Mouse (Mus musculus): ENCODE data around the gene Chsy1. TPM values are rescaled to one million over a fixed set of nuclear protein-coding genes. Genes with fewer than 3 reads are reported as not detected.

Gene Chsy1
- polyA plus RNA-seq, 1 experiment from 2014 or later, result 29.0 TPM

GRCm38 (mm10) chr7:66180260-66180659 is 70.9 kb downstream of the Chsy1 start:
- no peak overlapping the region for H3K9ac ChIP-seq
- no peak overlapping the region for H3K27ac ChIP-seq (ENCODE audit: low read depth)
- no peak for TF ChIP-seq CTCF (IDR thresholded peaks at IDR 0.05; ENCODE audit: low read depth)
- H3K4me2 ChIP-seq, result no peak overlapping the region
- no peak overlapping the region for H3K4me3 ChIP-seq (ENCODE audit: low read depth, low read length)
- H3K36me3 ChIP-seq (ENCODE audit: insufficient read depth), result peaks cover 10% of the 10 kb centered on the region; the same call in 1 of the 2 replicates
- H3K9me3 ChIP-seq (ENCODE audit: low read depth, low read length), result no peaks in the 10 kb centered on the region
- peaks cover 8% of the 10 kb centered on the region for H3K4me1 ChIP-seq (ENCODE audit: insufficient read depth)
- DNase-seq (no peak), ATAC-seq (ENCODE audit: insufficient read depth) (no peak)
- WGBS, result 60% methylated on average over 3 of the region's 3 CpGs
- no peaks in the 10 kb centered on the region for H3K27me3 ChIP-seq (ENCODE audit: insufficient read depth, low read length)

GRCm38 (mm10) chr7:66180711-66181365 is 71.5 kb downstream of the Chsy1 start:
- Histone ChIP-seq H3K9me3 (ENCODE audit: low read depth, low read length) (no peaks in the 10 kb centered on the region), H3K27me3 (ENCODE audit: insufficient read depth, low read length) (no peaks in the 10 kb centered on the region), H3K4me2 (no peak overlapping the region), H3K4me1 (ENCODE audit: insufficient read depth) (peaks cover 4% of the 10 kb centered on the region; the same call in 1 of the 2 replicates), H3K36me3 (ENCODE audit: insufficient read depth) (peaks cover 4% of the 10 kb centered on the region; the same call in 1 of the 2 replicates), H3K4me3 (ENCODE audit: low read depth, low read length) (no peak overlapping the region), H3K27ac (ENCODE audit: low read depth) (no peak overlapping the region), H3K9ac (no peak overlapping the region)
- DNase-seq, result no peak
- no peak for TF ChIP-seq CTCF (IDR thresholded peaks at IDR 0.05; ENCODE audit: low read depth)
- ATAC-seq (ENCODE audit: insufficient read depth), result no peak
- 78% methylated on average over 10 of the region's 10 CpGs for WGBS

GRCm38 (mm10) chr7:66182075-66182715 is 72.9 kb downstream of the Chsy1 start:
- Histone ChIP-seq H3K36me3 (ENCODE audit: insufficient read depth) (no peaks in the 10 kb centered on the region), H3K9ac (no peak overlapping the region), H3K4me2 (no peak overlapping the region), H3K4me1 (ENCODE audit: insufficient read depth) (peaks cover 4% of the 10 kb centered on the region; the same call in 1 of the 2 replicates), H3K27me3 (ENCODE audit: insufficient read depth, low read length) (no peaks in the 10 kb centered on the region), H3K4me3 (ENCODE audit: low read depth, low read length) (no peak overlapping the region), H3K9me3 (ENCODE audit: low read depth, low read length) (no peaks in the 10 kb centered on the region), H3K27ac (ENCODE audit: low read depth) (no peak overlapping the region)
- no peak for DNase-seq
- ATAC-seq (ENCODE audit: insufficient read depth), result no peak
- 75% methylated on average over 7 of the region's 7 CpGs for WGBS
- 0 out of 2 replicates have a peak, but pooled peaks have one; percentile 23 for TF ChIP-seq CTCF (IDR thresholded peaks at IDR 0.05; ENCODE audit: low read depth)

GRCm38 (mm10) chr7:66183404-66183803 is 74.1 kb downstream of the Chsy1 start:
- DNase-seq (peak; percentile 66), ATAC-seq (ENCODE audit: insufficient read depth) (peak; percentile 62)
- Histone ChIP-seq H3K27me3 (ENCODE audit: insufficient read depth, low read length) (no peaks in the 10 kb centered on the region), H3K9ac (no peak overlapping the region), H3K27ac (ENCODE audit: low read depth) (0 out of 2 replicates have a peak overlapping the region, but pooled peaks have one; percentile 50), H3K9me3 (ENCODE audit: low read depth, low read length) (no peaks in the 10 kb centered on the region), H3K36me3 (ENCODE audit: insufficient read depth) (no peaks in the 10 kb centered on the region), H3K4me1 (ENCODE audit: insufficient read depth) (peaks cover 4% of the 10 kb centered on the region; the same call in 1 of the 2 replicates), H3K4me2 (no peak overlapping the region), H3K4me3 (ENCODE audit: low read depth, low read length) (no peak overlapping the region)
- 58% methylated on average over 8 of the region's 8 CpGs for WGBS
- no peak for TF ChIP-seq CTCF (IDR thresholded peaks at IDR 0.05; ENCODE audit: low read depth)

- no peak for ATAC-seq (ENCODE audit: insufficient read depth)
- 70% methylated on average over 4 of the region's 4 CpGs for WGBS
- TF ChIP-seq CTCF (IDR thresholded peaks at IDR 0.05; ENCODE audit: low read depth), result no peak
- H3K9ac ChIP-seq, result no peak overlapping the region
- no peaks in the 10 kb centered on the region for H3K36me3 ChIP-seq (ENCODE audit: insufficient read depth)
- H3K4me2 ChIP-seq, result no peak overlapping the region
- no peak overlapping the region for H3K4me3 ChIP-seq (ENCODE audit: low read depth, low read length)
- no peaks in the 10 kb centered on the region for H3K27me3 ChIP-seq (ENCODE audit: insufficient read depth, low read length)
- H3K27ac ChIP-seq (ENCODE audit: low read depth), result 0 out of 2 replicates have a peak overlapping the region, but pooled peaks have one; percentile 50
- DNase-seq, result no peak
- peaks cover 4% of the 10 kb centered on the region; the same call in 1 of the 2 replicates for H3K4me1 ChIP-seq (ENCODE audit: insufficient read depth)
- H3K9me3 ChIP-seq (ENCODE audit: low read depth, low read length), result no peaks in the 10 kb centered on the region
These were observed 74.7 kb downstream of the Chsy1 start for GRCm38 (mm10) chr7:66184026-66184425.

- Histone ChIP-seq H3K27me3 (ENCODE audit: insufficient read depth, low read length) (no peaks in the 10 kb centered on the region), H3K4me2 (no peak overlapping the region), H3K4me3 (ENCODE audit: low read depth, low read length) (no peak overlapping the region), H3K27ac (ENCODE audit: low read depth) (no peak overlapping the region), H3K9ac (no peak overlapping the region), H3K9me3 (ENCODE audit: low read depth, low read length) (no peaks in the 10 kb centered on the region), H3K4me1 (ENCODE audit: insufficient read depth) (peaks cover 4% of the 10 kb centered on the region; the same call in 1 of the 2 replicates), H3K36me3 (ENCODE audit: insufficient read depth) (no peaks in the 10 kb centered on the region)
- TF ChIP-seq CTCF (IDR thresholded peaks at IDR 0.05; ENCODE audit: low read depth), result no peak
- no peak for DNase-seq
- no peak for ATAC-seq (ENCODE audit: insufficient read depth)
- 87% methylated on average over 5 of the region's 5 CpGs for whole genome bisulfite sequencing
These were observed 76.1 kb downstream of the Chsy1 start for GRCm38 (mm10) chr7:66185370-66185769.

GRCm38 (mm10) chr7:66187581-66188231 is 78.4 kb downstream of the Chsy1 start:
- Histone ChIP-seq H3K27me3 (ENCODE audit: insufficient read depth, low read length) (no peaks in the 10 kb centered on the region), H3K27ac (ENCODE audit: low read depth) (no peak overlapping the region), H3K4me3 (ENCODE audit: low read depth, low read length) (no peak overlapping the region), H3K9me3 (ENCODE audit: low read depth, low read length) (no peaks in the 10 kb centered on the region), H3K36me3 (ENCODE audit: insufficient read depth) (no peaks in the 10 kb centered on the region), H3K9ac (no peak overlapping the region), H3K4me1 (ENCODE audit: insufficient read depth) (peaks cover 3% of the 10 kb centered on the region; the same call in 1 of the 2 replicates), H3K4me2 (no peak overlapping the region)
- ATAC-seq (ENCODE audit: insufficient read depth), result no peak
- no peak for DNase-seq
- 76% methylated on average over 4 of the region's 4 CpGs for WGBS
- no peak for TF ChIP-seq CTCF (IDR thresholded peaks at IDR 0.05; ENCODE audit: low read depth)
